Mouse (Mus musculus): Measurements from ENCODE around the gene Ahcy. TPM values are rescaled to one million over a fixed set of nuclear protein-coding genes. Genes with fewer than 3 reads are reported as not detected.
"Not testable (repeated sequence)": the region's sequence is repeated elsewhere in the genome, so short reads cannot be mapped to it uniquely, and the experiment has no call there.

Gene Ahcy
- 45.7 and 47.9 TPM in 2 replicates for polyA plus RNA-seq (2015; fragmentation: Nextera tagmentation; extraction: Ambion mirVana)

- under 1% methylated on average over 56 of the region's 56 CpGs for WGBS
- Histone ChIP-seq H3K36me3 (ENCODE audit: control insufficient read depth, insufficient read depth) (no peaks in the 10 kb centered on the region), H3K27ac (ENCODE audit: low read depth, low read length) (peak within 1 kb of the TSS; percentile 82), H3K9ac (ENCODE audit: low read depth, low read length) (peak within 1 kb of the TSS; percentile 78), H3K4me2 (replicated peaks; ENCODE audit: low read depth) (peak within 1 kb of the TSS; percentile 90), H3K4me3 (ENCODE audit: low read depth, low read length) (peak within 1 kb of the TSS; percentile 69), H3K27me3 (replicated peaks; ENCODE audit: control insufficient read depth, insufficient read depth, low read length) (no peaks in the 10 kb centered on the region), H3K4me1 (replicated peaks; ENCODE audit: control insufficient read depth, insufficient read depth, low read length) (peaks cover 9% of the 10 kb centered on the region; the same call in 1 of the 2 replicates), H3K9me3 (ENCODE audit: control insufficient read depth) (no peaks in the 10 kb centered on the region)
- peak; percentile 94 for ATAC-seq
- TF ChIP-seq CTCF (IDR thresholded peaks at IDR 0.05; ENCODE audit: low read depth) = no peak
Observed at GRCm38 (mm10) chr2:155073978-155074765, at the start of gene Ahcy. TSS of gene Ahcy (minus strand) at chr2:155074497.

- Histone ChIP-seq H3K9me3 (ENCODE audit: control insufficient read depth) (no peaks in the 10 kb centered on the region), H3K4me1 (replicated peaks; ENCODE audit: control insufficient read depth, insufficient read depth, low read length) (no peaks in the 10 kb centered on the region), H3K27me3 (replicated peaks; ENCODE audit: control insufficient read depth, insufficient read depth, low read length) (no peaks in the 10 kb centered on the region), H3K4me2 (replicated peaks; ENCODE audit: low read depth) (no peak overlapping the region), H3K4me3 (ENCODE audit: low read depth, low read length) (no peak overlapping the region), H3K27ac (ENCODE audit: low read depth, low read length) (no peak overlapping the region), H3K9ac (ENCODE audit: low read depth, low read length) (no peak overlapping the region), H3K36me3 (ENCODE audit: control insufficient read depth, insufficient read depth) (no peaks in the 10 kb centered on the region)
- no peak for ATAC-seq
- TF ChIP-seq CTCF (IDR thresholded peaks at IDR 0.05; ENCODE audit: low read depth) = no peak
- 62% methylated on average over 7 of the region's 7 CpGs for WGBS
Observed at GRCm38 (mm10) chr2:155115216-155115830, 41.0 kb upstream of the Ahcy start.

GRCm38 (mm10) chr2:155107276-155107675, 33.0 kb upstream of the Ahcy start:
- H3K4me2 ChIP-seq (replicated peaks; ENCODE audit: low read depth); ATAC-seq; H3K27ac ChIP-seq (ENCODE audit: low read depth, low read length); H3K36me3 ChIP-seq (ENCODE audit: control insufficient read depth, insufficient read depth); H3K9me3 ChIP-seq (ENCODE audit: control insufficient read depth); H3K27me3 ChIP-seq (replicated peaks; ENCODE audit: control insufficient read depth, insufficient read depth, low read length); H3K4me1 ChIP-seq (replicated peaks; ENCODE audit: control insufficient read depth, insufficient read depth, low read length); H3K9ac ChIP-seq (ENCODE audit: low read depth, low read length); H3K4me3 ChIP-seq (ENCODE audit: low read depth, low read length): not testable (repeated sequence)
- 79% methylated on average over 9 of the region's 9 CpGs for WGBS

GRCm38 (mm10) chr2:155103607-155104006, 29.3 kb upstream of the Ahcy start:
- Histone ChIP-seq H3K4me1 (replicated peaks; ENCODE audit: control insufficient read depth, insufficient read depth, low read length) (no peaks in the 10 kb centered on the region), H3K27me3 (replicated peaks; ENCODE audit: control insufficient read depth, insufficient read depth, low read length) (no peaks in the 10 kb centered on the region), H3K4me2 (replicated peaks; ENCODE audit: low read depth) (no peak overlapping the region), H3K9ac (ENCODE audit: low read depth, low read length) (no peak overlapping the region), H3K36me3 (ENCODE audit: control insufficient read depth, insufficient read depth) (no peaks in the 10 kb centered on the region), H3K4me3 (ENCODE audit: low read depth, low read length) (no peak overlapping the region), H3K27ac (ENCODE audit: low read depth, low read length) (0 out of 2 replicates have a peak overlapping the region, but pooled peaks have one; percentile 15), H3K9me3 (ENCODE audit: control insufficient read depth) (no peaks in the 10 kb centered on the region)
- no peak for TF ChIP-seq CTCF (IDR thresholded peaks at IDR 0.05; ENCODE audit: low read depth)
- no peak for ATAC-seq
- WGBS = 66% methylated on average over 6 of the region's 6 CpGs

GRCm38 (mm10) chr2:155101761-155102181, 27.5 kb upstream of the Ahcy start:
- Histone ChIP-seq H3K36me3 (ENCODE audit: control insufficient read depth, insufficient read depth) (no peaks in the 10 kb centered on the region), H3K4me2 (replicated peaks; ENCODE audit: low read depth) (peak overlapping the region; percentile 53), H3K27me3 (replicated peaks; ENCODE audit: control insufficient read depth, insufficient read depth, low read length) (no peaks in the 10 kb centered on the region), H3K4me1 (replicated peaks; ENCODE audit: control insufficient read depth, insufficient read depth, low read length) (no peaks in the 10 kb centered on the region), H3K9me3 (ENCODE audit: control insufficient read depth) (no peaks in the 10 kb centered on the region), H3K27ac (ENCODE audit: low read depth, low read length) (peak overlapping the region; percentile 92), H3K9ac (ENCODE audit: low read depth, low read length) (peak overlapping the region; percentile 8; the same call in 1 of the 2 replicates), H3K4me3 (ENCODE audit: low read depth, low read length) (peak overlapping the region; percentile 17)
- 27% methylated on average over 6 of the region's 6 CpGs for WGBS
- TF ChIP-seq CTCF (IDR thresholded peaks at IDR 0.05; ENCODE audit: low read depth) = no peak
- ATAC-seq = peak; percentile 25

- H3K36me3 ChIP-seq (ENCODE audit: control insufficient read depth, insufficient read depth) = no peaks in the 10 kb centered on the region
- 0 out of 2 replicates have a peak overlapping the region, but pooled peaks have one; percentile 7 for H3K4me2 ChIP-seq (replicated peaks; ENCODE audit: low read depth)
- H3K4me3 ChIP-seq (ENCODE audit: low read depth, low read length) = no peak overlapping the region
- H3K9ac ChIP-seq (ENCODE audit: low read depth, low read length) = no peak overlapping the region
- peak; percentile 80 for ATAC-seq
- WGBS = 32% methylated on average over 3 of the region's 3 CpGs
- no peaks in the 10 kb centered on the region for H3K4me1 ChIP-seq (replicated peaks; ENCODE audit: control insufficient read depth, insufficient read depth, low read length)
- no peak for TF ChIP-seq CTCF (IDR thresholded peaks at IDR 0.05; ENCODE audit: low read depth)
- H3K27ac ChIP-seq (ENCODE audit: low read depth, low read length) = peak overlapping the region; percentile 92
- no peaks in the 10 kb centered on the region for H3K27me3 ChIP-seq (replicated peaks; ENCODE audit: control insufficient read depth, insufficient read depth, low read length)
- H3K9me3 ChIP-seq (ENCODE audit: control insufficient read depth) = no peaks in the 10 kb centered on the region
Observed at GRCm38 (mm10) chr2:155100796-155101259, 26.5 kb upstream of the Ahcy start.
